31 mouse cellular contexts compared by ENCODE assay signal in genomic region chr13:74015908-74016307, GRCm38 (mm10). TPM values are rescaled to one million over a fixed set of nuclear protein-coding genes. Genes with fewer than 3 reads are reported as not detected.
DNase-seq lines count a peak whose midpoint lies in the region; ATAC-seq and TF ChIP-seq lines count a peak whose summit lies in the region.
"Had no signal": no experiment of that assay in that cellular context is flagged by ENCODE, and none has a peak within 500 bp of the region (broad histone marks: within the 10 kb centered on the region; RNA-seq: fewer than 3 reads in every experiment).

No protein-coding gene starts in this region.

- TF ChIP-seq CTCF in layer of hippocampus, adult 2 months (conservative IDR thresholded peaks at IDR 0.05) = no peak

- 0 out of 2 replicates have a peak overlapping the region, but pooled peaks have one; percentile 11 for H3K27ac ChIP-seq in hindbrain, embryonic 14.5 days
- H3K27ac ChIP-seq in hindbrain, embryonic 11.5 days (ENCODE audit: low read depth, low read length) = no peak overlapping the region
- H3K27ac ChIP-seq in layer of hippocampus, adult 2 months = peak overlapping the region; percentile 10; the same call in 1 of the 2 replicates
- H3K27ac ChIP-seq: forebrain, embryonic 15.5 days; heart, adult 2 months; heart, embryonic 13.5 days; limb, embryonic 12.5 days; midbrain, embryonic 12.5 days; neural tube, embryonic 13.5 days had no signal

- peak; percentile 41 to 42 for DNase-seq in cerebellum, postnatal 10 days
- no peak for DNase-seq in cerebellum, adult 11 months
- no peak for DNase-seq in hindbrain, embryonic 14.5 days (ENCODE audit: low spot score)
- no peak for DNase-seq in hindbrain, embryonic 11.5 days (ENCODE audit: low spot score)
- DNase-seq in layer of hippocampus, adult 2 months (ENCODE audit: low spot score in 2 of 2) = no peak
- DNase-seq in layer of hippocampus, adult 9-10 months (ENCODE audit: low spot score) = no peak
- DNase-seq in MN1 (ENCODE audit: low spot score) = peak; percentile 13
- DNase-seq: adrenal gland, postnatal 10 days; cerebellum, adult 8-10 months; gastrocnemius, postnatal 25 days; heart, adult 2 months; heart, postnatal 4 days; kidney, adult 2 months; liver, postnatal 0 days; lung, postnatal 14 days; retina, postnatal 1 day; right cerebral cortex, postnatal 25 days; thymus, postnatal 14 days had no signal

- H3K4me3 ChIP-seq in hindbrain, embryonic 14.5 days (replicated peaks; ENCODE audit: low read length) = no peak overlapping the region
- H3K4me3 ChIP-seq in hindbrain, embryonic 11.5 days (ENCODE audit: low read depth, low read length) = no peak overlapping the region
- H3K4me3 ChIP-seq in layer of hippocampus, adult 2 months = no peak overlapping the region
- H3K4me3 ChIP-seq: forebrain, embryonic 15.5 days; heart, adult 2 months; heart, embryonic 13.5 days; limb, embryonic 12.5 days; midbrain, embryonic 12.5 days; myocyte; neural tube, embryonic 13.5 days had no signal

- H3K9me3 ChIP-seq in hindbrain, embryonic 14.5 days (ENCODE audit: control insufficient read depth, low read length) = no peaks in the 10 kb centered on the region
- no peaks in the 10 kb centered on the region for H3K9me3 ChIP-seq in hindbrain, embryonic 11.5 days (ENCODE audit: control insufficient read depth, low read length)
- H3K9me3 ChIP-seq: forebrain, embryonic 15.5 days; heart, embryonic 13.5 days; limb, embryonic 12.5 days; midbrain, embryonic 12.5 days; neural tube, embryonic 13.5 days had no signal

- H3K27me3 ChIP-seq in hindbrain, embryonic 14.5 days (ENCODE audit: control insufficient read depth, insufficient read depth, low read length) = no peaks in the 10 kb centered on the region
- H3K27me3 ChIP-seq in hindbrain, embryonic 11.5 days (ENCODE audit: control insufficient read depth, insufficient read depth, low read length) = peaks cover 5% of the 10 kb centered on the region; the same call in 1 of the 2 replicates
- H3K27me3 ChIP-seq: forebrain, embryonic 15.5 days had no signal

- no peak overlapping the region for H3K9ac ChIP-seq in hindbrain, embryonic 14.5 days
- H3K9ac ChIP-seq in hindbrain, embryonic 11.5 days (ENCODE audit: low read depth, low read length) = no peak overlapping the region
- H3K9ac ChIP-seq: forebrain, embryonic 15.5 days; heart, embryonic 13.5 days; limb, embryonic 12.5 days; liver, postnatal 0 days; midbrain, embryonic 12.5 days; neural tube, embryonic 13.5 days had no signal

- peaks cover 12% of the 10 kb centered on the region for H3K4me1 ChIP-seq in hindbrain, embryonic 14.5 days (replicated peaks; ENCODE audit: control insufficient read depth, insufficient read depth, low read length)
- H3K4me1 ChIP-seq in hindbrain, embryonic 11.5 days (replicated peaks; ENCODE audit: control insufficient read depth, insufficient read depth, low read length) = no peaks in the 10 kb centered on the region
- H3K4me1 ChIP-seq: limb, embryonic 12.5 days had no signal

- ATAC-seq in hindbrain, embryonic 14.5 days (ENCODE audit: low FRiP score) = no peak
- ATAC-seq in hindbrain, embryonic 11.5 days (ENCODE audit: low FRiP score) = no peak
- ATAC-seq: forebrain, embryonic 15.5 days; inflammation-experienced regulatory T-cells, adult 6 months; liver, postnatal 0 days had no signal

- WGBS in hindbrain, embryonic 14.5 days = 59% methylated on average over 4 of the region's 4 CpGs
- 72% methylated on average over 4 of the region's 4 CpGs for WGBS in hindbrain, embryonic 11.5 days

- no peaks in the 10 kb centered on the region for H3K36me3 ChIP-seq in hindbrain, embryonic 14.5 days (replicated peaks; ENCODE audit: control insufficient read depth, insufficient read depth)
- no peaks in the 10 kb centered on the region for H3K36me3 ChIP-seq in hindbrain, embryonic 11.5 days (ENCODE audit: control insufficient read depth, insufficient read depth, low read length)
- H3K36me3 ChIP-seq: forebrain, embryonic 15.5 days; heart, embryonic 13.5 days; limb, embryonic 12.5 days; midbrain, embryonic 12.5 days; neural tube, embryonic 13.5 days had no signal

- H3K4me2 ChIP-seq in hindbrain, embryonic 14.5 days (replicated peaks) = no peak overlapping the region
- no peak overlapping the region for H3K4me2 ChIP-seq in hindbrain, embryonic 11.5 days (replicated peaks; ENCODE audit: low read depth, low read length)
- H3K4me2 ChIP-seq: forebrain, embryonic 15.5 days; heart, embryonic 13.5 days; limb, embryonic 12.5 days; liver, embryonic 11.5 days; midbrain, embryonic 12.5 days; neural tube, embryonic 13.5 days had no signal

RNA-seq across cellular contexts. Expression of gene Tppp, which starts 6.7 kb away (rescaled TPM):
- polyA plus RNA-seq in hindbrain, embryonic 14.5 days (2014; fragmentation: Nextera tagmentation; extraction: Ambion mirVana) = 13.4 and 15.7 TPM in 2 replicates
- 4.0 and 4.9 TPM in 2 replicates for polyA plus RNA-seq in hindbrain, embryonic 11.5 days (2014; fragmentation: Nextera tagmentation; extraction: Ambion mirVana)
- total RNA-seq in layer of hippocampus, adult 2 months (2021) = 100 to 1,000 TPM; 267 to 277 TPM
- polyA plus RNA-seq: myocyte had no signal

RNA-seq across cellular contexts. Expression of gene Cep72, which starts 46.2 kb away (rescaled TPM):
- polyA plus RNA-seq in hindbrain, embryonic 14.5 days (2014; fragmentation: Nextera tagmentation; extraction: Ambion mirVana) = 7.5 and 9.3 TPM in 2 replicates
- 18.3 and 20.3 TPM in 2 replicates for polyA plus RNA-seq in hindbrain, embryonic 11.5 days (2014; fragmentation: Nextera tagmentation; extraction: Ambion mirVana)
- total RNA-seq in layer of hippocampus, adult 2 months (2021) = 1 to 10 TPM in 1 of 2 experiments, under 1 TPM in 1; 0.87 to 2.7 TPM

RNA-seq across cellular contexts. Expression of gene Zdhhc11, which starts 52.3 kb away (rescaled TPM):
- polyA plus RNA-seq in hindbrain, embryonic 14.5 days (2014; fragmentation: Nextera tagmentation; extraction: Ambion mirVana) = not detected in 2 replicates
- not detected in 2 replicates for polyA plus RNA-seq in hindbrain, embryonic 11.5 days (2014; fragmentation: Nextera tagmentation; extraction: Ambion mirVana)
- total RNA-seq in layer of hippocampus, adult 2 months (2021) = not detected
- total RNA-seq: adrenal gland, postnatal 10 days; gastrocnemius, postnatal 25 days; heart, adult 2 months; heart, postnatal 4 days; layer of hippocampus, postnatal 25 days; left cerebral cortex, postnatal 10 days; megakaryocyte progenitor cell, adult 5-6 weeks had no signal
- polyA plus RNA-seq: forebrain, embryonic 15.5 days; heart, adult 2 months; heart, embryonic 13.5 days; inflammation-experienced regulatory T-cells, adult 6 months; kidney, adult 2 months; limb, embryonic 12.5 days; liver, embryonic 11.5 days; liver, postnatal 0 days; midbrain, embryonic 12.5 days; myocyte; neural tube, embryonic 13.5 days; spleen, adult 2 months; stomach, embryonic 14.5 days had no signal

Comparison
In these comparisons a context has a peak if more than half of its experiments do, and no peak if none do; other contexts are left out.
1. DNase-seq: peak in cerebellum, postnatal 10 days (2 of 2) and MN1 (single experiment); none in cerebellum, adult 11 months (single experiment), hindbrain, embryonic 14.5 days (single experiment), hindbrain, embryonic 11.5 days (single experiment), layer of hippocampus, adult 2 months (0 of 2) and layer of hippocampus, adult 9-10 months (single experiment).